Mouse (Mus musculus): ENCODE measurements around the gene Als2. TPM values are rescaled to one million over a fixed set of nuclear protein-coding genes. Genes with fewer than 3 reads are reported as not detected.

Als2 gene
- total and polyA plus RNA-seq, 3 experiments: 13.4 to 41.0 (median 25.0) TPM

GRCm38 (mm10) chr1:59208331-59208730 is 28.7 kb downstream of the Als2 start:
- H3K27me3 ChIP-seq (replicated peaks): no peaks in the 10 kb centered on the region
- H3K36me3 ChIP-seq (replicated peaks in 1 of 2; ENCODE audit: control insufficient read depth in 1 of 2, insufficient read depth in 1 of 2, low read length in 1 of 2): peaks cover 5 to 34% of the 10 kb centered on the region in 2 experiments
- no peak overlapping the region for H3K4me2 ChIP-seq (ENCODE audit: insufficient read depth, low read depth, poor library complexity, severe bottlenecking)
- H3K4me3 ChIP-seq (replicated peaks in 1 of 3; ENCODE audit: low read depth in 2 of 3, low read length in 2 of 3, poor library complexity in 1 of 3): no peak overlapping the region
- dilution Hi-C loops (cut with MboI; ENCODE audit: extremely low pct_ligation_motif_present, extremely low pct_unique_long_range_greater_than_20kb, low sequenced_read_pairs) (no loop called here), in situ Hi-C loops (cut with MboI; ENCODE audit: low pct_ligation_motif_present, low pct_unique_long_range_greater_than_20kb, low sequenced_read_pairs) (no loop called here)
- no peak overlapping the region for H3K9ac ChIP-seq (ENCODE audit: insufficient read depth, low read depth)
- H3K9me3 ChIP-seq (replicated peaks; ENCODE audit: low read length): no peaks in the 10 kb centered on the region
- TF ChIP-seq POLR2AphosphoS2 (IDR thresholded peaks at IDR 0.05; ENCODE audit: low read depth, low read length) (no peak), JUN (IDR thresholded peaks at IDR 0.05; ENCODE audit: insufficient read depth, low read depth, low read length) (no peak), ETS1 (conservative IDR thresholded peaks at IDR 0.05; ENCODE audit: low read depth, low read length) (no peak), KAT2A (IDR thresholded peaks at IDR 0.05; ENCODE audit: insufficient replicate concordance, low read length) (no peak), HCFC1 (IDR thresholded peaks at IDR 0.05; ENCODE audit: low read depth, low read length) (no peak), CHD2 (IDR thresholded peaks at IDR 0.05; ENCODE audit: low read length) (no peak), RCOR1 (conservative IDR thresholded peaks at IDR 0.05; ENCODE audit: low read depth, low read length) (no peak), TBP (conservative IDR thresholded peaks at IDR 0.05; ENCODE audit: low read depth, low read length) (no peak)
- H3K27ac ChIP-seq (ENCODE audit: insufficient read depth, low read depth): no peak overlapping the region
- no peaks in the 10 kb centered on the region for H3K79me2 ChIP-seq (replicated peaks; ENCODE audit: control insufficient read depth, extremely low read depth, insufficient read depth, poor library complexity, severe bottlenecking)
- DNase-seq (ENCODE audit: extremely low read depth): no peak
- H3K4me1 ChIP-seq (ENCODE audit: control insufficient read depth in 1 of 2, insufficient read depth in 2 of 2): peaks cover 6 to 26% of the 10 kb centered on the region in 2 experiments; a peak in 3 of 4 replicates

GRCm38 (mm10) chr1:59204489-59204888 is 32.5 kb downstream of the Als2 start:
- peaks cover 12 to 50% of the 10 kb centered on the region in 2 experiments for H3K36me3 ChIP-seq (replicated peaks in 1 of 2; ENCODE audit: control insufficient read depth in 1 of 2, insufficient read depth in 1 of 2, low read length in 1 of 2)
- peaks cover 6 to 26% of the 10 kb centered on the region in 2 experiments; a peak in 3 of 4 replicates for H3K4me1 ChIP-seq (ENCODE audit: control insufficient read depth in 1 of 2, insufficient read depth in 2 of 2)
- H3K4me3 ChIP-seq (replicated peaks in 1 of 3; ENCODE audit: low read depth in 2 of 3, low read length in 2 of 3, poor library complexity in 1 of 3): no peak overlapping the region
- H3K9me3 ChIP-seq (replicated peaks; ENCODE audit: low read length): no peaks in the 10 kb centered on the region
- dilution Hi-C loops (cut with MboI; ENCODE audit: extremely low pct_ligation_motif_present, extremely low pct_unique_long_range_greater_than_20kb, low sequenced_read_pairs) (no loop called here), in situ Hi-C loops (cut with MboI; ENCODE audit: low pct_ligation_motif_present, low pct_unique_long_range_greater_than_20kb, low sequenced_read_pairs) (no loop called here)
- TF ChIP-seq BHLHE40 (IDR thresholded peaks at IDR 0.05; ENCODE audit: low read depth, low read length): peak; percentile 63
- no peak for TF ChIP-seq ELF1 (IDR thresholded peaks at IDR 0.05; ENCODE audit: low read depth, low read length)
- TF ChIP-seq EP300 (IDR thresholded peaks at IDR 0.05; ENCODE audit: low read length): peak; percentile 92
- no peak for TF ChIP-seq CHD1 (IDR thresholded peaks at IDR 0.05; ENCODE audit: low read depth, low read length)
- TF ChIP-seq SIN3A (IDR thresholded peaks at IDR 0.05; ENCODE audit: low read length): no peak
- peak; percentile 96 for TF ChIP-seq IRF4 (IDR thresholded peaks at IDR 0.05; ENCODE audit: low read depth, low read length)
- peak; percentile 88; the same call in 1 of the 2 replicates for TF ChIP-seq RCOR1 (conservative IDR thresholded peaks at IDR 0.05; ENCODE audit: low read depth, low read length)
- peak; percentile 67 for TF ChIP-seq JUN (IDR thresholded peaks at IDR 0.05; ENCODE audit: insufficient read depth, low read depth, low read length)
- peak; percentile 75; the same call in 1 of the 2 replicates for TF ChIP-seq MEF2A (IDR thresholded peaks at IDR 0.05; ENCODE audit: borderline replicate concordance, low read depth, low read length)
- TF ChIP-seq ZKSCAN1 (IDR thresholded peaks at IDR 0.05; ENCODE audit: borderline replicate concordance, low read depth, low read length): no peak
- 0 out of 2 replicates have a peak, but pooled peaks have one; percentile 44 for TF ChIP-seq TCF12 (IDR thresholded peaks at IDR 0.05; ENCODE audit: low read depth, low read length)
- no peak for TF ChIP-seq TBP (conservative IDR thresholded peaks at IDR 0.05; ENCODE audit: low read depth, low read length)
- TF ChIP-seq JUND (conservative IDR thresholded peaks at IDR 0.05; ENCODE audit: low read depth, low read length): peak; percentile 82
- peak; percentile 89 for TF ChIP-seq MYC (IDR thresholded peaks at IDR 0.05; ENCODE audit: low read depth, low read length)
- no peak for TF ChIP-seq GABPA (IDR thresholded peaks at IDR 0.05; ENCODE audit: insufficient replicate concordance, low read depth, low read length)
- no peak for TF ChIP-seq KAT2A (IDR thresholded peaks at IDR 0.05; ENCODE audit: insufficient replicate concordance, low read length)
- peak; percentile 44; the same call in 1 of the 2 replicates for TF ChIP-seq ETS1 (conservative IDR thresholded peaks at IDR 0.05; ENCODE audit: low read depth, low read length)
- no peak for TF ChIP-seq USF2 (conservative IDR thresholded peaks at IDR 0.05; ENCODE audit: low read depth, low read length)
- no peak for TF ChIP-seq PAX5 (IDR thresholded peaks at IDR 0.05; ENCODE audit: low read length)
- TF ChIP-seq MAFK (IDR thresholded peaks at IDR 0.05; ENCODE audit: insufficient replicate concordance, low read length): peak; percentile 29; the same call in 1 of the 2 replicates
- peak; percentile 64; the same call in 1 of the 2 replicates for TF ChIP-seq MAX (IDR thresholded peaks at IDR 0.05; ENCODE audit: low read length)
- H3K4me2 ChIP-seq (ENCODE audit: insufficient read depth, low read depth, poor library complexity, severe bottlenecking): no peak overlapping the region
- H3K9ac ChIP-seq (ENCODE audit: insufficient read depth, low read depth): no peak overlapping the region
- H3K27me3 ChIP-seq (replicated peaks): no peaks in the 10 kb centered on the region
- DNase-seq (ENCODE audit: extremely low read depth): peak; percentile 45
- no peak overlapping the region for H3K27ac ChIP-seq (ENCODE audit: insufficient read depth, low read depth)
- H3K79me2 ChIP-seq (replicated peaks; ENCODE audit: control insufficient read depth, extremely low read depth, insufficient read depth, poor library complexity, severe bottlenecking): no peaks in the 10 kb centered on the region
